Mouse (Mus musculus): ENCODE measurements at regions not wholly inside any gene's neighbourhood (a gene's known extent, or its start where the extent isn't known, plus 50 kb on each side); places are given as distances from the start of the nearest gene placed in this dataset.
"Not testable (repeated sequence)": the region's sequence is repeated elsewhere in the genome, so short reads cannot be mapped to it uniquely, and the experiment has no call there.

DNA sequence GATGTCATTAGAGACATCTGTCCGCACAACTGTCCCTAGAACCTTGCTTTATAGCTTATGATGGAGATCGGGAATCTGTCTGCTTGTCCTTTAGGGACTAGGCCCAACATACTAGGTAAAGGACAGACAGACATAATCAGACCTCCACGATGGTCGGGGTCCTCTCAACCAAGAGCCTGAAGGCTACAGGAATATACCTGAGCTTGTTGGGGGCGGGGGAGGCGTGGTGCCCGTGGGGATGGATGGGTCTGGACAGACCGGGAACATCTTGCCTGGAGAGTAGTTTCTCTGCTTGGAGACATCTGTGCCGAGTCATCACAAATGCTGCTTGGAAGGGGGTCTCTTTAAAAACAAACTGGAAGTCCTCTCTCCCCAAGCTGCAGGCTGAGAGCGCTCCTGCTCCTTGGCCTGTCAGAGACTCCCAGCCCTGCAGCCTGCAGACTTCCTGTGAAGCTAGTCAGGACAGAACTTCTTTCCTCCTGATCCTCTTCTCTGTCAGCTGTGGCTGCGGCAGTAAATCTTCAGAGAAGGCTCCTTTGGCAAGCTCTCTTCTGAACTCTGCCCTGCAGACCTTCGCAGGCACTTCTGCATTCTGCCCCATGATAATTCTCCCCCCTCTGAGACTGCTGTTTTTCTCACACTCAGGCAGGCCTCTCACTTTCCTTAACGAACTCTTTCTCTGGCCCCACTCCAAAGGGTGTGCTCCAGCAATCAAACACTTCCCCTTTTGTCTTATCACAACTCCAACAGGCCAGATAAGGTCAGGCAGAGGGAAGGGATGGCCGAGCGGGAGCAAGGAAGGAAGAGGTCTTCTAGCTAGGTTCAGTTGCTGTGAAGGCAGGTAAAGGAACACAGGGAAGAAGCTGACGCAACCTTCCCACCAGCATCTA is 143.1 kb upstream of the Cdk6 start:
- no peaks in the 10 kb centered on the region for H3K27me3 ChIP-seq (replicated peaks; ENCODE audit: control insufficient read depth, insufficient read depth, low read length)

DNA sequence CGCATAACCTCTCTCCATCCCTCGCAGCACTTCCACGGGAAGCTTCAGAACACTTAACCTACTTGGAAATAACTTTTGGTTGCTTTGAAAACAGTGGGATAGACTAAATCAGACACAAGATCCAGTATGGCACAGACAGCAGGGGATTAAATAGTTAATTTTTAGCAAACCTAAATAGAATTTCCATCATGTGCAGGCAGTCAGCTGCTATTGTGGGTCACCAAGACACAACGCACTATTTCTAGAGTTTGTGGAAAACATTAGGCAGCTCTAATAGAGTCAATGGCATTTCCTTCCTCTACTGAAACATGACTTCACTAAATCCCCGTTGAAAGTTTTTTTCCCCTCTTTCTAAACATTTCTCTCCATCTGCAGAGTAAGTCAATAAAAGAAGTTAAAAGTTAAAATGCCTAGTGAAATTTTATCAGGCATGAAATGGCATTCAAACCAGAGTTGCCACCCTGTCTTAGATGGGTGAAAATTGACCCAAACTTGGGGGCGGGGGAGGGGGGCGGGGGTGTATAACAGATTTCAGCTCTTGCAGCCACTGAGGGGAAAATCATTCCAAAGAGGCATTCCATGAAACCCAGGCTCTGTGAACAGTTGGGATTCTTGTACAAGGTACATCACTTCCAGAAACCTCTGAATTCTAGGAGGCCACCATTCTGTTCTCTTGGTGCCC is 142.3 kb upstream of the Cdk6 start:
- WGBS = 18% methylated on average over 7 of the region's 7 CpGs
- not testable (repeated sequence) for H3K4me3 ChIP-seq (ENCODE audit: insufficient read depth, low read depth, low read length); H3K27me3 ChIP-seq (replicated peaks; ENCODE audit: control insufficient read depth, insufficient read depth, low read length); H3K4me1 ChIP-seq (ENCODE audit: control insufficient read depth, insufficient read depth, low read length); H3K36me3 ChIP-seq (ENCODE audit: control insufficient read depth, insufficient read depth, low read length)
- DNase-seq = peak; percentile 69
- peak overlapping the region; percentile 73 for H3K27ac ChIP-seq (ENCODE audit: insufficient read depth, low read depth, low read length)

More for the DNA sequence above, 143.1 kb upstream of the Cdk6 start:
- Histone ChIP-seq H3K27ac (ENCODE audit: insufficient read depth, low read depth, low read length) (peak overlapping the region; percentile 73), H3K4me1 (ENCODE audit: control insufficient read depth, insufficient read depth, low read length) (peaks cover 8% of the 10 kb centered on the region; the same call in 1 of the 2 replicates), H3K4me3 (ENCODE audit: insufficient read depth, low read depth, low read length) (no peak overlapping the region), H3K36me3 (ENCODE audit: control insufficient read depth, insufficient read depth, low read length) (no peaks in the 10 kb centered on the region)
- peak; percentile 91 for DNase-seq
- TF ChIP-seq POLR2A (IDR thresholded peaks at IDR 0.05; ENCODE audit: low read depth, low read length) (no peak), CTCF (conservative IDR thresholded peaks at IDR 0.05; ENCODE audit: insufficient read depth, insufficient read length, low read depth, low read length) (no peak)
- WGBS = 34% methylated on average over 16 of the region's 16 CpGs

DNA sequence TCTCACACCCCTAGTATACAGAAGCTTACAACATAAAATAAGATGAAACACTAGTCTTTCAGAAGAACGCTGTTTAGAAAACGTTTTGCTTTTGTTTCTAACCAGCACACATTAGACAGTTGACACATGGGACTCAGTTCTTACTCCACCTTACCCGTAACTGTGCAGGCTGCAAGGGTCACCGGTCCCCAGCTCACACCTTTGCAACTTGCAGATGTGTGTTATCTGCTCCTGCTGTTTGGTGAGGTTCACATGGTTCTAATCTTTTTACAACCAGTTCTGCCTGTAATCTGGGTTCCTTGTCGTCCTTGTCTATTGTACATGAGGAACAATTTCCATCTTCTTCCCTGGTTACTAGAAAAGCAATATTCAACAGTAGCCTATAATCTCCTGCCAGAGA is 135.1 kb upstream of the Cdk6 start:
- H3K27ac ChIP-seq (ENCODE audit: insufficient read depth, low read depth, low read length); DNase-seq; H3K4me3 ChIP-seq (ENCODE audit: insufficient read depth, low read depth, low read length); H3K4me1 ChIP-seq (ENCODE audit: control insufficient read depth, insufficient read depth, low read length); H3K36me3 ChIP-seq (ENCODE audit: control insufficient read depth, insufficient read depth, low read length); H3K27me3 ChIP-seq (replicated peaks; ENCODE audit: control insufficient read depth, insufficient read depth, low read length): not testable (repeated sequence)
- 78% methylated on average over 5 of the region's 5 CpGs for WGBS

DNA sequence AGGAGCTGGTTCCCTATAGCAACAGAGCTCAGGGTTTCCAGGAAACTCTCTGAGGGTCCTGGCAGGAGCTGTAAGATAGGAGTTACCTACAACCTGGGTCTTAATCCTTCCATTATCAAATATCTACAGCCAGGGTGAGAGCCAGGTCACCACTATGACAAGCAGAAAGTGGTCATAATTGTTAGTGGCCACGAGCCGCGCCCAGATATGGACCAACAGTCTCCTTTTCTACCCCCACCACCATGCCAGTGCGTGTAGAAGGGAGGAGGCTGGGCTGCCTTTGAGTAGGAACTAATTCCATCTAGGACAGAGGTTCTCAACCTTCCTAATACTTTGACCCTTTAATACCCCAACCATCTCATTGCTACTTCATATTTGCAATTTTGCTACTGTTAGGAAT is 133.0 kb upstream of the Cdk6 start:
- H3K27me3 ChIP-seq (replicated peaks; ENCODE audit: control insufficient read depth, insufficient read depth, low read length); H3K4me3 ChIP-seq (ENCODE audit: insufficient read depth, low read depth, low read length); H3K4me1 ChIP-seq (ENCODE audit: control insufficient read depth, insufficient read depth, low read length); H3K36me3 ChIP-seq (ENCODE audit: control insufficient read depth, insufficient read depth, low read length); DNase-seq; H3K27ac ChIP-seq (ENCODE audit: insufficient read depth, low read depth, low read length): not testable (repeated sequence)
- WGBS = 93% methylated on average over 4 of the region's 4 CpGs

DNA sequence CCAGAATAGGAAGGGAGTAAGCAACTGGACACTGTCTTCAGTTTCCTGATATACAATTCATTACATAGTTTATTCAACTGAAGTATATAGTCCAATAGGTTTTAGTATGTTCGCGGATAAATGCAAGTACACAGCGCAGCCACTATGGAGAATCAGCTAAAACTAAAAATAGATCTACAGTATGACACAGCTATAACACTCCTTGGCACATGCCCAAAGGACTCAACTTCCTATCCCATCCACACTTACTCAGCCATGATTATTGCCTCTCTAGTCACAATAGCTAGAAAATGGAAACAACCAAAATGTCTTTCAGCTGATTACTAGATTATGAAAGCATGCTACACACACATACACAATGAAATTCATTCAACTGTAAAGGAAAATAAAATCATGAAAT is 130.0 kb upstream of the Cdk6 start:
- TF ChIP-seq CTCF (conservative IDR thresholded peaks at IDR 0.05; ENCODE audit: insufficient read depth, insufficient read length, low read depth, low read length) = no peak
- no peak for TF ChIP-seq POLR2A (IDR thresholded peaks at IDR 0.05; ENCODE audit: low read depth, low read length)
- 91% methylated on average over 3 of the region's 3 CpGs for WGBS
- no peaks in the 10 kb centered on the region for H3K27me3 ChIP-seq (replicated peaks; ENCODE audit: control insufficient read depth, insufficient read depth, low read length)
- no peaks in the 10 kb centered on the region for H3K4me1 ChIP-seq (ENCODE audit: control insufficient read depth, insufficient read depth, low read length)
- no peak for DNase-seq
- H3K36me3 ChIP-seq (ENCODE audit: control insufficient read depth, insufficient read depth, low read length) = no peaks in the 10 kb centered on the region
- no peak overlapping the region for H3K27ac ChIP-seq (ENCODE audit: insufficient read depth, low read depth, low read length)
- H3K4me3 ChIP-seq (ENCODE audit: insufficient read depth, low read depth, low read length) = no peak overlapping the region

DNA sequence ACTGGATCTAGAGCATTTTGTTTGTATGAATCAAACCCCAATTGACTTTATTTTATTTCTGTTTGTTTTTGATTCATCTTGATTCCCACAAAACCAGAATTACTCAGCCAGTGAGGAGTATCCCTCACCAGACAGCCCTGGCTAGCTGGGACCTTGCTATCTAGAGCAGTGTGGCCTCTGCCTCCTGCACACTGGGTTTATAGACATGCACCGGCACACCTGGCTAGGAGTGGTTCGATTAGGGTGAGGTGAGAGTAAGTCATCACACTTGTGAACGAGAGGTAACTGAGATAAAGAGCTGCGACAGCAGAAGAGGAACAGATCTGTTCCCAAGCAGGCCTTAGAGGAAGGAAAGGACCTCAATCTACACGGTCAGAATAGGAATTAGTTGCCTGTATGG is 125.2 kb upstream of the Cdk6 start:
- H3K36me3 ChIP-seq (ENCODE audit: control insufficient read depth, insufficient read depth, low read length) = no peaks in the 10 kb centered on the region
- H3K4me3 ChIP-seq (ENCODE audit: insufficient read depth, low read depth, low read length) = no peak overlapping the region
- TF ChIP-seq POLR2A (IDR thresholded peaks at IDR 0.05; ENCODE audit: low read depth, low read length) (no peak), CTCF (conservative IDR thresholded peaks at IDR 0.05; ENCODE audit: insufficient read depth, insufficient read length, low read depth, low read length) (no peak)

DNA sequence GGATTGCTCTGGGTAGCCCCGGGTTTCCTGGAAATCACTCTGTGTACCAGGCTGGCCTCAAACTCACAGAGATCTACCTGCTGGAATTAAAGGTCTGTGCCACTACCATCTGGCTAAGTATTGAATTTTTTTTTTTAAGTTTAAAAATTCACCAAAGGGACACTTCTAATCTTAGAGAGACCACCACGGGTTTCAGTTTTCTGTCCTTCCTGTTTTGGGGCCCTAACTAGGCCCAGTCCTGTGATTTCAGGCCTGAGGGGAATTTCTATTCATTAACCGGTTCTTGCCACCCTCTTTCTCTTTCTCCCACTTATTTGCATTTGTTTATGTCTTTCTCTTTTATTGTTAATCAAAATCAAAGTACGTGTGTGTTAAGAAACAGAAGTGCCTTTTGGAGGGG is 122.1 kb upstream of the Cdk6 start:
- TF ChIP-seq CTCF (conservative IDR thresholded peaks at IDR 0.05; ENCODE audit: insufficient read depth, insufficient read length, low read depth, low read length) (no peak), POLR2A (IDR thresholded peaks at IDR 0.05; ENCODE audit: low read depth, low read length) (no peak)
- Histone ChIP-seq H3K27ac (ENCODE audit: insufficient read depth, low read depth, low read length) (no peak overlapping the region), H3K27me3 (replicated peaks; ENCODE audit: control insufficient read depth, insufficient read depth, low read length) (no peaks in the 10 kb centered on the region), H3K36me3 (ENCODE audit: control insufficient read depth, insufficient read depth, low read length) (no peaks in the 10 kb centered on the region), H3K4me1 (ENCODE audit: control insufficient read depth, insufficient read depth, low read length) (no peaks in the 10 kb centered on the region), H3K4me3 (ENCODE audit: insufficient read depth, low read depth, low read length) (no peak overlapping the region)
- DNase-seq = no peak
- WGBS = 57% methylated on average over 4 of the region's 4 CpGs

More for the DNA sequence above, 125.2 kb upstream of the Cdk6 start:
- no peaks in the 10 kb centered on the region for H3K4me1 ChIP-seq (ENCODE audit: control insufficient read depth, insufficient read depth, low read length)
- no peak overlapping the region for H3K27ac ChIP-seq (ENCODE audit: insufficient read depth, low read depth, low read length)
- DNase-seq = no peak
- no peaks in the 10 kb centered on the region for H3K27me3 ChIP-seq (replicated peaks; ENCODE audit: control insufficient read depth, insufficient read depth, low read length)
- WGBS = 77% methylated on average over 5 of the region's 5 CpGs

Data from kidney, adult 2 months (tissue).